Comparison of ENCODE assay signal across 21 mouse cellular contexts in genomic region chr2:133118651-133119050, GRCm38 (mm10).
DNase-seq lines count a peak whose midpoint lies in the region; ATAC-seq lines count a peak whose summit lies in the region.
"Had no signal": no experiment of that assay in that cellular context is flagged by ENCODE, and none has a peak within 500 bp of the region (broad histone marks: within the 10 kb centered on the region; RNA-seq: fewer than 3 reads in every experiment).

No protein-coding gene starts in this region.

- no peak overlapping the region for H3K4me3 ChIP-seq in forebrain, embryonic 12.5 days (replicated peaks)
- H3K4me3 ChIP-seq: embryonic facial prominence, embryonic 13.5 days; forebrain, embryonic 15.5 days; layer of hippocampus, adult 2 months; liver, embryonic 15.5 days; megakaryocyte, embryonic 14.5 days; midbrain, embryonic 15.5 days; myocyte had no signal

- no peaks in the 10 kb centered on the region for H3K9me3 ChIP-seq in forebrain, embryonic 12.5 days
- H3K9me3 ChIP-seq: embryonic facial prominence, embryonic 13.5 days; forebrain, embryonic 15.5 days; liver, embryonic 15.5 days; midbrain, embryonic 15.5 days had no signal

- H3K4me2 ChIP-seq in forebrain, embryonic 12.5 days, result no peak overlapping the region
- H3K4me2 ChIP-seq: embryonic facial prominence, embryonic 13.5 days; forebrain, embryonic 15.5 days; liver, embryonic 15.5 days; midbrain, embryonic 15.5 days had no signal

- H3K27ac ChIP-seq in forebrain, embryonic 12.5 days, result no peak overlapping the region
- H3K27ac ChIP-seq: embryonic facial prominence, embryonic 13.5 days; forebrain, embryonic 15.5 days; kidney, postnatal 0 days; layer of hippocampus, adult 2 months; liver, embryonic 15.5 days; midbrain, embryonic 15.5 days had no signal

- H3K4me1 ChIP-seq in forebrain, embryonic 12.5 days, result no peaks in the 10 kb centered on the region
- H3K4me1 ChIP-seq: embryonic facial prominence, embryonic 13.5 days; forebrain, embryonic 15.5 days; liver, embryonic 15.5 days; megakaryocyte, embryonic 14.5 days; midbrain, embryonic 15.5 days had no signal

- ATAC-seq in forebrain, embryonic 12.5 days (ENCODE audit: low FRiP score), result no peak
- ATAC-seq: forebrain, embryonic 15.5 days; midbrain, embryonic 15.5 days had no signal

- no peaks in the 10 kb centered on the region for H3K36me3 ChIP-seq in forebrain, embryonic 12.5 days (replicated peaks)
- H3K36me3 ChIP-seq: embryonic facial prominence, embryonic 13.5 days; forebrain, embryonic 15.5 days; liver, embryonic 15.5 days; midbrain, embryonic 15.5 days had no signal

- DNase-seq in left cerebral cortex, postnatal 4 days, result peak; percentile 8
- no peak for DNase-seq in left cerebral cortex, adult 18-20 months (ENCODE audit: low spot score in 2 of 2)
- peak; percentile 5 for DNase-seq in right cerebral cortex, postnatal 4 days
- DNase-seq in right cerebral cortex, adult 18-20 months, result no peak
- peak; percentile 73 to 76 for DNase-seq in adrenal gland, postnatal 36 days
- DNase-seq in cerebellum, adult 18-20 months, result no peak
- no peak for DNase-seq in urinary bladder, adult 2 months (ENCODE audit: low spot score)
- DNase-seq: B cell, adult 2 months; cerebellum, adult 9-11 months; gastrocnemius, postnatal 36 days; kidney, adult 18-20 months; right cerebral cortex, postnatal 14 days had no signal

- no peaks in the 10 kb centered on the region for H3K27me3 ChIP-seq in forebrain, embryonic 12.5 days
- H3K27me3 ChIP-seq: embryonic facial prominence, embryonic 13.5 days; forebrain, embryonic 15.5 days; liver, embryonic 15.5 days; megakaryocyte, embryonic 14.5 days; midbrain, embryonic 15.5 days had no signal

- no peak overlapping the region for H3K9ac ChIP-seq in forebrain, embryonic 12.5 days
- H3K9ac ChIP-seq: embryonic facial prominence, embryonic 13.5 days; forebrain, embryonic 15.5 days; liver, embryonic 15.5 days; midbrain, embryonic 15.5 days had no signal

- intact Hi-C loops in left cerebral cortex, postnatal 4 days (cut with DNase I), result loop anchor here (10.0 kb wide), 1 partner anchor 1366 kb away; no protein-coding TSS in a partner anchor

- 92% methylated on average over 14 of the region's 14 CpGs for WGBS in forebrain, embryonic 12.5 days

Comparison
In these comparisons a context has a peak if more than half of its experiments do, and no peak if none do; other contexts are left out.
1. DNase-seq: peak in left cerebral cortex, postnatal 4 days (single experiment), right cerebral cortex, postnatal 4 days (single experiment) and adrenal gland, postnatal 36 days (2 of 2); none in left cerebral cortex, adult 18-20 months (0 of 2), right cerebral cortex, adult 18-20 months (single experiment), cerebellum, adult 18-20 months (0 of 2) and urinary bladder, adult 2 months (single experiment).